Mouse (Mus musculus): ENCODE measurements at regions not wholly inside any gene's neighbourhood (a gene's known extent, or its start where the extent isn't known, plus 50 kb on each side); places are given as distances from the start of the nearest gene placed in this dataset.
A peak's percentile ranks its signal among the peaks of the same experiment; 100 is the strongest.

DNA sequence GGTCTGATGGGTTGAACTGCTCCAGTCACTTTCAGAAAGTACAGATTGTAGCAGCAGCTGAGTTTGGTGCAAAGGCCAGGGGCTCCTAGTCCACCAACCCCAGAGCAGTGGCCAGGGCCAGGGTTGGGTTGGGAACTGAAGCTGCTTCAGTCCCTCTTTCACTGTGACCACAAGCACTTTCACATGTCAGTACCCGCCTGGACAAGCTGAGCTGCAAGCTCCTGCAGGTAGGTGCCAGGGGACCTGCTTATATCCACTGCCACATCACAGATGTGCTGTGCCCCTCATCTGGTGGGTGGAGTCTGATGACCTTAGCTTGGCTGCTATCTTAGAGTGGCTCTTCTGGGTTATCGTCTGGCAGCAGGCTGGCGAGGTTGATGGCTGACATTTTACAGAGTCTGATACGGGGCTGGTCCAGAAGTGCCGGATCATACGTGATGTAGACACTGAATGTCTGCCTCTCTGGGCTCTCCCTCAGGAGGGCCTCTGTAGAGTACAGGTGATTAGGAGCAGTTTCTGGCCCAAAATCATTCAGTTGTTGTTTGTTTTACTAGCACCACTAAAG is 192.6 kb downstream of the Rybp start:
- DNase-seq, result no peak

DNA sequence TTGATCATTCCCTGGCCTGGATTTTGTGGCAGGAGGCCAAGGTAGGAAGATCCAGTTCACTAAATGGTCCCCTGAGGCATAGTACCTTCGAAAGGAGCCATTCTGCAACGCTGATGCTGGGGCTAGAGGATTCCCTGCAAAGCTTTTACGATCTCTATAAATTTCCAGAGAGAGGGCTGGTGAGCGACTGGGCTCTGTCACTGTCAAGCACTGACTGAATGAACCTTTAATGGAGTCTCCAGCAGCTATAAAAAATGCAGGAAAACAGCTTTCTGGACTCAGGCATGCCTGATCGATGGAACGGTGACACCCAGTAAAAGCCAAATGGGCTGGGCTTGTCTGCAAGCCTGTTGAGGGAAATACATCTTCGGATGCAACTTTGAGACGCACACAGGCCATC is 194.4 kb downstream of the Rybp start:
- DNase-seq, result no peak

DNA sequence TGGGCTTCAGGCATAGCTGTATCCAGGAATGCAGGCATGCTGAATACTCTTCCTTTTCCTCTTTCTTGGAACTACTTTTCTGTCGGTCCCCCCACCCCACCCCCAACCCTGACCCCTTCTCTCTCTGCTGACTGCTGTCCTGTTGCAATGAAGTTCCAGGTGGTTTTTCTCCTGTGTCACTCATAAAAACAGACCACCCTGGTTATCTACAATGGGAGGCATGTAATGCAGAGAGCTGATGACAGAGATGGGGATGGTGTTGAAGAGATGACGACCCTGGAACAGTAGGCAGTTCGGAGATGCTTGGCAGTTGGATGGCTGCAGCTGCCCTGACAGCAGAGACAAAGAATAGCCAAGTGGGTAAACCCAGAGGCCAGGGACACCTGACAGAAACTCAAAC is 195.5 kb downstream of the Rybp start:
- DNase-seq, result no peak

DNA sequence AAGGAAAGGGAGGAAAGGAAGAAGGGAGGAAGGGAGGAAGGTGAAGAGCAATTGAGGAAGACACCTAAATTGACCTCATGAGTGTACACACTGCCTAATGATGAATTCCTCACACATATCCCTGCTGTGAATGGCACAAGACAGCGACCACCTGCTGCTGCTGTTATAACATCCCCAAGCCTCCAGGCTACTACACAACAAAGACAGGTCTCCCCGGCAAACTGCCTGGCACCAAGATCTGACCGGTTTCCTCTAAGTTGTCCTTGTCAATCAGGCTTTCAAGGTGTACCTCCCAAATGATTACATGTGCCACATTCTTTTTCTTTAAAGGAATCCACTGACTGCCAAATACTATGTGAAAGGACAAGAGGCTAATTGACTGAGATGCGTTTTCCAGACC is 198.7 kb downstream of the Rybp start:
- DNase-seq, result no peak

DNA sequence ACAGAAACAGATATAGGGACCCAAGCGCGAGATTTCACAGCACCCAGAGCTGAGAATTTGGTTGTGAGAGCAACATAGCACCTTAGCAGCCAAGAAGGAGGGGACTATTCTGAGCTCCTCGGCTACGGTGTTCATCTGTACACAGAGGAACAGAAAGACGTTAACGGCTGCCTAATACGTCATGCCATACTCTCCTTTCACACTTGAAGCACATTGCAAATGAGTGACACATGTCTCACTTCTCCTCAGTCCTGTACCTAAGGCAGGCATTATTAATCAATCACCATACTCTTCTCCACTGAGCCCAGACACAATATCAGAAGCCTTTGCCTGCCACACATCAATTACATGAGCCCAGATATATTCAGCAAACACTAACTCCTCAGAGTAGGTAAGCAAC is 200.5 kb downstream of the Rybp start:
- DNase-seq, result no peak

DNA sequence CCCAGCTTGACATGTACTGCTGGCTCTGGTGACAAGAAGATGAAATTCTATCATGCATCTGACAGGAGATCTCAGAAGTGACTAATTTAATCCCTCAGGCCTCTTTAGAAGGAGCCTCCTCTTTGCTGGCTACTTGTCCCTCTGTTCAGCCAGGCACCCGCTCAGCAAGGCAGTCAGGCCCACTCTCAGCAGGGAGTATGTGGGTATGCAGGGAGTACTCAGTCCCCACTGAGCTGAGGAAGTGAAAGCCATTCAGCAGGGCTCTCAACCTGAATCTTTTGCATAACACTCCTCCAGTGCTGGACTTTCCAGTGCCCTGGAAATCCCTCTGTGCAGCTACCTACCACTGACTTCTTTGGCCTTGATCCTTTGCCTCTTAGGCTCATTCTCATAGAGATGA is 201.3 kb downstream of the Rybp start:
- DNase-seq, result no peak

DNA sequence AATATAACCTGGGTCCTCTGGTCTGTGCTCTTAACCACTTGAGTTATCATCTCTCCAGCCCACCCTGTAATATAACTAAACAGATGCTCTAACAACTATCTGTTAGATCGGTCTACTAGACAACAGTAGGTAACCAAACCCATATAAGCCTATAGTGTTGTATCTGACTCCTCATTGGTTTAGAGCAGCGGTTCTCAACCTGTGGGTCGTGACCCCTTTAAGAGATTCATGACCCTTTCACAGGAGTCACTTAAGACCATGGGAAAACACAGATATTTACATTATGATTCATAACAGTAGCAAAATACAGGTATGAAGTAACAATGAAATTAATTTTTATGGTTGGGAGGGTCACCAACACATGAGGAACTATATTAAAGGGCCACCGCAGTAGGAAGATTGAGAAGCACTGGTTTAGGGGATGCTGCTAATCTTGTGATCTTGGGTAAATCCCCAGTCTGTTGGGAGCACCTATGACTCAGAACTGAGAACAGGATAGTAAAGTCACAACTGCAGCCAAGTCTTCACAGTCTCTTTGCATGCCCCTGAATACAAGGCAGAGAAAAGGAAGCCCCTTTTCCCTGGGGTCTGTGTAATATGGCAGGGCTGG is 203.3 kb downstream of the Rybp start:
- DNase-seq, result no peak

DNA sequence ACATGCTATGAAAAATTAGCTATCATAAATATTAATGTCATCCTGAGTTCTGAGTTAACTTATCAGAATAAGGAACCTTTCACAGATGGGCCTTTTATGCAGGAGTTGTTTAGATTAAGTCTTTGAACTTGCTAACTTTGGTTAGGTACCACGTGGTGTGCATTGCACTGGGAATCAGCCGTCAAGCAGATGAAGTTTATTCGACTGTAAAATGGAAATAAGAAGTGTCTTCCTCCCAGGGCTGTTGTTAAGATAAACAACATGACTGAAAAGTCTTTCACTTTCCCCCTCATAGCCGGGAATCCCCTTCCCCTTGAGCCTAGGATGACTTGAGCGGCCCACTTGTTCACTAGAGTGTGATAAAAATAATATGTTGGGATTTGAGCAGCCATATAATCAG is 204.2 kb downstream of the Rybp start:
- DNase-seq, result no peak

DNA sequence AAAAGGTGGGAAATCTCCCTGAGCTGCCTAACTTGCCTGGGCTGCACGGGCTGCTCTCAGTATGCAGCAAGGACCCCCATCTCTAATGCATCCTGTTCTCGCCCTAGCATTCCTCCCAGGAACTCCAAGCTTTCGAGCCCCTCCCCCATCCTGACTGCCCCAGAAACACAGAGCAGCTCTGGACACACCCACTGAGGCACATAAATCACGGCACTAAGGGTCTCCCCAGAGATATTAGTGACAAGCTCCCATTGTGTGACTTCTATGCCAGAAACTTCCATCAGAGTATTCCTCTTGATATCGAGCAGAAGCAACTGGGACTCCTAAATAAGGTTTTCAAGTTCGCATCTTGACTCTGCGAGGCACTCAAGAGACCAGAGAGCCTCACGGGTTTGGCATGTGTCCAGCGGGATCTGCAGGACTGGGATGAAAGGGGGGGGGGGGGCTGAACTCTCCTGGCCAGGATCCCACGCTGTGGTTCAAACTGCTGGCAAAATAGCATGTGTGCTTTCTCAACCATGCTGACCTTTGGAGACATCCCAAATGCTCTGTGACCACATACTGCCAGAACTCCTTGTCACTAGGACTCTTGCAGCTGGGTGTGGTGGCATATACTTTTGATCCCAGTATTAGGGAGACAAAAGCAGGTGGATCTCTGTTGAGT is 212.5 kb downstream of the Rybp start:
- DNase-seq, result peak in 1 of 2 experiments; percentile 57

DNA sequence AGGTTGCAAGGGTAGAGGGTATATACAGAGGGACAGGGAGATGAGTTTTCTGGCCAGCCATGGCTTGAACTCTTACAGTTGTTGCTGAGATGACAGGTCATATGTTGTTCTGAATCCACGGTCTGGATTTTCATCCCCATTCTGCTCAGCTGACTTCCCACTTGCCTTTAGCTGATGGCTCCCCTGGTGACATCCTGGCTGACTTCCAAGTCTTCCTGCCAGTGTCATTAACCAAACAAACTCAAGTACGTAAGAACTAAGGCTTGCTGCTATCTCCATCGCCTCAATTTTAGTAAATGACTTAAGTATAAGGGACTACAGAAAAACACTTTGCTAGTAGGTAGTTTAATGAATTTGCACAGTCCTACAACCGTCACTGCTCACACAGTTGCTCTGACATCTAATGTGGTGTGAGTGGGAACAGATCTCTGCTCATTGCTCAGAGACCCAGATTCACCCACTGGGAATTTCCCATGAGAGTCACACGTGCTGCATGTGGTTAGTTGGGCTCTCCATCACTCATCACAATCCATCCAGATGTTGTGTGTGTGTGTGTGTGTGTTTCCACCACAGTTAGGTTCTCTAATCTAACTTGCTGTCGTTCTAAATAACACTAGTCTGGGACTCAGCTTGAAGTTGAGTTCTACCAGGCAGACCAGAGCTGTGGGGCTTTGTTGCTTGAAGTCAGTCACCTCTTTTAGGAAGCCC is 214.9 kb downstream of the Rybp start:
- peak; percentile 62 to 79 for DNase-seq

DNA sequence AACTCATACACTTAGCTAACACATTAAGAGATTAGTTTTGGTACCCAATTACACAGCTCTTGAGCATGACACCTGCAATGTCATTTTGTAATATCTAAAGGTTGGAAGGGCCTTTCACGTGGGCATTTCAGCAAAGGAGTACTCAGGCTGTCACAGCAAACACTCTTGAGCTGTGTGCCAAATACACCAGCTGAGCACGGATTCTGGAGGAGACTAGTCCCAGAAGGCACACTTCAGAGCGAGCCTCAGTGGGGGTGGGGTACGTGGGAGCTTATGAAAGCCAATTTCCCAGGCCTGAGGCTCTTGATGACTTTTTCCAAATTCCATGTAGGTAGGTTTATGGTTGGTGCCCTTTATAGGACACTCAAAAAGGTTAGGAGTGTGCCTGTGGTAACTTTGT is 218.1 kb downstream of the Rybp start:
- DNase-seq, result no peak

DNA sequence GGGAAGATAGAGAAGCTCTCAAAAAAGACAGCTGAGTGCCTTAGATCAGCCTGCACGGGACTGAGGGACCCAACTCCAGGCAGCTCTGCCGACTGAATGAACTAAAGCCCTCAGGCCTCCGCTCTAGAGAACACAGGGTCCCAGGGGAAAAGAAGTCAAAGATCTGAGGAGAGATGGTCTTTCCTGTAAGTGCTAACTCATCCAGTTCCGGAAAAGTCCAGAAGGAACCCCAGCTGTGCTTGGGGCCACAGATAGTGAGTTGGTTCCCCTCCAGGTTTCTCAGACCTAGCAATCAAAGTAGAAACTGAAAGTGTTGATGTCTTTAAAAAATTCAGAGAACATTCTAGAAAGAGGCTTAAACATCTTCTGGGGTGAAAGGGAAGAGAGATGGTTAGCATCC is 220.0 kb downstream of the Rybp start:
- no peak for DNase-seq

DNA sequence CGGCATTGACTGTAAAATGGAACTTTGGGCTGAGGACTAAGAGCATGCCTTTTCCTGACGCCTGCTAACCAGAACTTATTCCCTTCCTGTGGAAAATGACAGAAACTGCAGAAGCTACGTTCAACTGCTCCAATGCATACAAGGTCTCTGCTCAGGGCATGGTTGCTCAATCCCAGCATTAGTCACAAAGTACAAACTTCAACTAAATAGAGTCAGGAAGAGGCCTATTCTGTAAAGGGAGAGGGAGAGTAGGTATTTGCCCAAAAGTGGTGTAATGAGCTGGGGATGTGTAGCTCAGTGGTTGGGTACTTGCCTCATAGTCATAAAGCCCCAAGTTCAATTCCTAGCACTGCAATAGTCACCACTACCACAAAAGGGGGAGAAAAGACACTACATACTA is 221.7 kb downstream of the Rybp start:
- no peak for DNase-seq

DNA sequence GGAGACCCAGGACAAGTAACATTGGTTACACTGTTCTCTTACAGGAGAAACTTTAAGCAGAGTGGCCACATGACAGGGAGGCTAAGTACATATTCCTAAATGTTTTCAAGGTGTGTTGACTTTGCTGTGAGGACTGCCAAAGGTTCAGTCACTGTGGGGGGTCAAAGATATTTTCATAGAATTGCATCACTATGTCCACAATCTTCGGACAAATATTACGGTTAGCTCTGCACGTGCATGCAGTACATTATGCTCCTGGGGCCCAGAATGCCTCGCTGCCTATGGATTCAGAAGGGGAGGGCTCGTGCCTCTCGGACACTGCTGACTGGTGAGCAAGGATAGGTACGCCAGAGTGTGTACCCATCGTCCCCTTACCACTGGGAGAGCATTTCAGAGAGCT is 224.3 kb downstream of the Rybp start:
- DNase-seq, result no peak

DNA sequence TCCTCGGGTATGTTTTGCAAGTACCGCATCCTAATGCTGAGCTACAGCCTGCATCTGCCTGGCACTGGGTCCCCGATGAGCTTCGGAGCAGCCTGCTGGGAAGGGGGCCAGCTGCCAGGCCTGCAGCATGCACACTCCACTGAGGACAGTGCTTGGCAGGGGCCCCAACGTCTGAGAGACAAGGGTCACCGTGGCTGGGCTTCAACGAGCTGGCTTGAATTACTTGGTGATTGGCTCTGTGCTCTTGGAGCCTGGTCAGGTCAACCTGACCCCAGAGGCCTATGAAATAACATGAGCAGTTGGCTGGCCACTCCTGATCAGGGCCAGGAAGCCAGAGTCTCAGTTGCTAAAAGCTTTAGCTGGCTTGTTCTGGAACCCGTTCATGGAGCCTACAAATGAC is 227.5 kb downstream of the Rybp start:
- DNase-seq, result peak; percentile 69 to 78

DNA sequence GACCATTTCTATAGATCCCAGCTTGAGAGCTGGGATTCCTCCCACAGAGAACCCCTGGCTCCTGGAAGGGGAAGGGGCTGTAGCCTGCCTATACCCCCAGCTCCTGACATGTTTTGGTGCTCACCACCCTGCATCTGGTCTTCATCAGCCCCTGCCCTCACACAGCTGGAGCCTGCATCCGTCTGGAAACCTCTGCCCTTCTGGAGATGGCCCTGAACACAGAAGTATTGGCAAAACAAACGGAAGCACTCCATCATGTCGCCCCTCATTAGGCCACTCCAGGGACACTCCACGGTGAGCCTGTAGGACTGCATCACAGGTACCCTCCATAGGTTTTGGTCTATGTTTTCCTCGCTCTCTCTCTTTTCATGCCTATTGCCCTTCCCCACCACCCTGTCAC is 231.3 kb downstream of the Rybp start:
- no peak for DNase-seq

DNA sequence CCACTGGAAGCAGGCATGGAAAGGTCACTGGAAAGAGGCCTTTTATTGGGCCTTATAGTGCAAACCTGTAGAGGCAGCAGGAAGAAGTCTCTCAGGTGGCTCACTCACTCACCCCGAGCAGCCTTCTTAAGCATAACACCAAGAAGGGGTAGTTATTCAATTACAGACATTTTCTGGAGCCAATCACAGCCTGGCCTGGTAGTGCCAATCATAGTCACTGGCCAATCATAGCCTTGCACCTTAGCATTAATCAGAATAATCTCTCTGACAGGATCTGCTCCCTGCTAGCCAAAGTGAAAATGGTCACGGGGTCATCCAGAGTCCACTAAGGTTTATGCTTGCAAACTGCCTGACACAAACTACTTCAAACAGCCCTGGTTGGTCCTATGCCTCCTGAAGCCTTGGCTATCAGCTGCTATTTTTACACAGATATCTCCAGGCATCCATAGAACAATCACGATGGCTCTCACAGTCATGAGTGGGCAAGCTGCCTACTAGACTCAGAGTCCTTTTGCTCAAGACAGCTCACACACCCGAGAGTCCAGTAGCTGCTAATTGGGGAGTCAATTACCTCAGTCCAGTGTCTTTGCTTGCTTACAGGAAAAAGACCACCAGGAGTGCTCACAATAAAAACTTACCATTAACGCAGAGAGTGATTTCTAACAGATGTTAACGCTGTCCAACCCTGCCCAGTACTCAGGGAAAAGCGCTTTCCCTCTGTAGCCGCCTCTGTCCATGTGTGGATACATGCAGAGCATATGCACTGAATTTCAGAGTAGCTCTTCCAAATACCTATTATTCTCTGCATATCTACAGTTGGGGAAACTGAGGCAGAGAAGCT is 234.1 kb downstream of the Rybp start:
- no peak for DNase-seq

DNA sequence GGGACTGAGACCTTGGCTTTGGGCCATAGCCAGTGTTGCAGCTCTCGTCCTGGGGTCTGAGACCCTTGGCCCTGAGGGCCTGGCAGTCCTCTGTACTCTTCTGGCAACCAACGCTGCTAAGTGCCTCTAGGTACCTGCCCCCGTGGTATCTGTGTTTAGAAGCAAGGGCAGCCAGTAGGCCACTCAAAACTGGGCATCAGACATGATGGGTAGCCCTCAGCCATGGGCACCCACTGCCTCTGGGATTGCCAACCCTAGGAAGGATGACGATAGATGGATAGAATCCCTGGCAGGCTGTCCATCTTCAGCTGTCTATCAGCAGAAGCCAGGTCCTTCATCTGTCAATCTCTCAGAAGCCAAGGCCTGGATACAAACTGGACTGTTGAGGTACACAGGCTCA is 234.9 kb downstream of the Rybp start:
- DNase-seq, result no peak

DNA sequence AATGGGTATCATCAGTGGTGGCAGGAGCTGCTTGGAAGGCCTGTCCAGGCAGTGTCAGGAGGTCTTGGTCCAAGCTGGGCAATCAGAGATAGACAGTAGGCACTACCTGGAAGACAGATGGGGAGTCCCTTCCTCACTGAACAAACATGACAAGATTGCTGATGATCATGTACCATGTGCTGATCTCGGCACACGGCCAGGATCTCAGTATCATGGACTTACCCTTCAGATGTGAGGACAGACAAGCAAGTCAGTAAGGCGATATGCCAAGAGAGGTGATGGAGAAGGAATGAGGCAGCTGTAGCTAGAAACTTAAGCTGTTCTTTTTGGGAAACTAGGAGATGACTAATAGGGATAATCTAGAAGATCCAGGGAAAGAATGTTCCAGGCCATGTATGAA is 238.2 kb downstream of the Rybp start:
- peak in 1 of 2 experiments; percentile 36 for DNase-seq

DNA sequence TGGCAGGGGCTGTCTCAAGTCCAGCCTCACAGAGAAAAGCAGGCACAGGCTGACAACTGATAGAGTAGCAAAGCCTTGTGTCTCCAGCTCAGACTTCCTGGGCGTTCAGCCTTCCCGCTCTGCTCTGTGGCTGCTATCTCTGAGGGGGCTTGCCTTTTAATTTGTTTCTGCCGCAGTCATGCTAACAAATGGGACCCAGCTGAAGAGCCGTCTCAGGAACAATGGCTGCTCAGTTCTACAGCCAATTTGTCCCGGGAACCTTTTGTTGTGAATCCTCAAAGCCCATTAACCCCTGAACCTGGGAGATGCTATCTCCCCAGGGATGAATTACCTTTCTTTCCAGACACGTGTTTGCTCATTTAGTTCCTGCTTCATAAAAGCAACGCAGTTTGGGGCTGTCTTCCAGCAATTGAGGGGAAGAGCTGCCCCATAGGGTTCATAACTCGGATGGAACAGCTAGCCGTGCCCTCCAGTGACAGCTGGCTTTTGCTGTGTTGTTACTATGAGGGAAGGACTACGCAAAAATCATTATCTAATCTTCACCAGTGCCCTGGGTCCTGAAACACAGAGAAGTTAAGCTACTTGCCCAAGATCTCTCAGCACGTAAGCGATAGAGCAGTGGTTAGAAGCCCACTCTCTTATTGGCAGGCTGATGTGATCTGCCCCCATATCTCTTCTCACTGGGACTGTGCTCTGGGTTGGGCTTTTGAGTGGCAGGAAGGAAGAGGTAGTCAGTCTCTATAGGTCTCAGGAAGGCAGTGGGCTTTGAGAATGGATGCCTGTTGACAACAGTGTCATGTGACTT is 240.9 kb downstream of the Rybp start:
- no peak for DNase-seq

DNA sequence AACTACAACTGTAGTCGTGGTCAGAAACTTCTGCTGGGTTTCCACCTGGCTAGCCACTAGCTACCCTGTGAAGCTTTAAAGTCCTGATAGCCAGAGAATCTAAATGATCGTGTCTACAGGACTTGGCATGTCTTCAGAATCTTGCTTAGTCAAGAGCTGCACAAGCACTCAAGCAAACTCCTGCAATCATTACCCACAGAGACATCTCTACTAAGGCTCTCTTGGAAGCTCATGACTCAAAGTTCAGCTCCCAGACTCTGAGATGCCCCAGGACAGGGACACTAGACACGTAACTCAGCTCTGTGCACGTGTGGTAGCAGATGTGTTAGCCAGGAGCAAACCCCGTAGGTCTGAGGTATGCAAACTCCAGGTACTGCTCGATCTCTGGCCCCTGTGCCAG is 242.2 kb downstream of the Rybp start:
- no peak for DNase-seq

DNA sequence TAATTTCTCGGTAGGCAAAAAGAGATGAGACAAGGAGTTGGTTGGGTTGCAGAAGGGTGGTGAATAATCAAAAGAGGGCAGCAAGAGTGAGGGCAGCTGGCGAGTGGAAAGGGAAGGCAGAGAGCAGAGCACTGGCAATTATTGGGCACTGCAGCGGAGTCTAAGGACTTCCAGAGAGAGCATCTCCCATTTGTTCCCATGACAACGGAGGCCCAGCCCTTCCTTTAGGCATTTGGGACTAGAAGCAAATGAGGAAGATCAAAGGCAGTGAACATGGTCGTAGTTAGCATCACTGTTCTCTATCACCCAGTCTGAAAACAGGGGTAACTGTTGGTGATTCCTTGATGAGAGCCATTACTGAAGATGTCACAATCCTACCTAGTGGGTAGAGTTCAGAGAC is 246.1 kb downstream of the Rybp start:
- no peak for DNase-seq
